Mouse (Mus musculus): ENCODE results near the gene Atxn2l.

GRCm38 (mm10) chr7:126456382-126457266, 46.6 kb downstream of the Atxn2l start:
- TF ChIP-seq CTCF (IDR thresholded peaks at IDR 0.05) (no peak), POLR2A (IDR thresholded peaks at IDR 0.05; ENCODE audit: insufficient read depth, low read depth, low read length) (no peak), EP300 (IDR thresholded peaks at IDR 0.05; ENCODE audit: insufficient read depth, low read depth, low read length) (no peak)

Measured in heart, adult 2 months (tissue).